Mouse (Mus musculus): Measurements from ENCODE around the gene Gatad2b. TPM values are rescaled to one million over a fixed set of nuclear protein-coding genes. Genes with fewer than 3 reads are reported as not detected.
A peak's percentile ranks its signal among the peaks of the same experiment; 100 is the strongest.

Gatad2b gene
- polyA plus RNA-seq, 1 experiment = 18.5 TPM

DNA sequence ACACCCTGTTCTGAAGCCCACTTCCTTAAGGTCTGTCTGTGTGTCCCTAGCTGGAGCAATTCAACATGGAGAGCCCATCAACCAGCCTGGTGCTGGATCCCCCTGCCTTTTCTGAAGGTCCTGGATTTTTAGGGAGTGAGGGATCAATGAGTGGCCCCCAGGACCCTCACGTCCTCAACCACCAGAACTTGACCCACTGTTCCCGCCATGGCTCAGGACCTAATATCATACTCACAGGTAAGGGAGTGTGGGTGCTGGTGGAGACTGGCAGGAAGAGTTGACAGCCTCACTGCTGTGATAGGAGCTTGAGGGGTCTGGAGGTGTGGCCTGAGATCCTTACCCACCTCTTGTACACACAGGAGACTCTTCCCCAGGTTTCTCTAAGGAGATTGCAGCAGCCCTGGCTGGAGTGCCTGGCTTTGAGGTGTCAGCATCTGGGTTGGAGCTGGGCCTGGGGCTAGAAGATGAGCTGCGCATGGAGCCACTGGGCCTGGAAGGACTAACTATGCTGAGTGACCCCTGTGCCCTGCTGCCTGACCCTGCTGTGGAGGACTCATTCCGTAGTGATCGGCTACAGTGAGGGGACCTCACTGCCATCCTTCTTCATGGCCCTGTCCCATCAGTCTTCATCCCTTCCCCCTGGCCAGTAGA is 29.7 kb upstream of the Gatad2b start:
- Histone ChIP-seq H3K27ac (ENCODE audit: insufficient read depth, low read depth, low read length) (no peak overlapping the region), H3K36me3 (ENCODE audit: control insufficient read depth, insufficient read depth, low read length) (no peaks in the 10 kb centered on the region), H3K4me3 (ENCODE audit: insufficient read depth, low read depth, low read length) (no peak overlapping the region), H3K27me3 (replicated peaks; ENCODE audit: control insufficient read depth, insufficient read depth, low read length) (no peaks in the 10 kb centered on the region), H3K4me1 (ENCODE audit: control insufficient read depth, insufficient read depth, low read length) (peaks cover 7% of the 10 kb centered on the region; the same call in 1 of the 2 replicates)
- DNase-seq = no peak
- no peak for TF ChIP-seq CTCF (conservative IDR thresholded peaks at IDR 0.05; ENCODE audit: insufficient read depth, insufficient read length, low read depth, low read length)
- no peak for TF ChIP-seq POLR2A (IDR thresholded peaks at IDR 0.05; ENCODE audit: low read depth, low read length)
- 91% methylated on average over 5 of the region's 5 CpGs for WGBS

DNA sequence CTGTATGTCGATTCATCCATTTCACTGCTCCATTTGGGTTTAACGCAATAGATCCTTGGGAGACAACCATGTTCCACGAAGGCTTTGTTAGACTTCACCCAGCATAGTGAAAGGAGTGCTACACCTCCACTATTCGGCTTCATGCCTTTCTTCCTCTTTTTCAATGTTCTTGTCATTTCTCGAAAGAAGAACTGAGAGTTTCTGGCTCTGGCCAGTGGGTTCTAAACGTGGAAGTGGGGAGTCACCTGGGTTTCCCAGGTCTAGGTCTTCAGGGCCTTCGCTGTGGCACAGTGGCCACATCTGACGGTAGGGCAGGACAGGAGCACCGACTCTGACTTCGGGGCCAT is 28.3 kb upstream of the Gatad2b start:
- 32% methylated on average over 10 of the region's 10 CpGs for WGBS
- H3K27ac ChIP-seq (ENCODE audit: insufficient read depth, low read depth, low read length) = peak overlapping the region; percentile 40; the same call in 1 of the 2 replicates
- DNase-seq = no peak
- TF ChIP-seq POLR2A (IDR thresholded peaks at IDR 0.05; ENCODE audit: low read depth, low read length) (no peak), CTCF (conservative IDR thresholded peaks at IDR 0.05; ENCODE audit: insufficient read depth, insufficient read length, low read depth, low read length) (no peak)
- peak overlapping the region; percentile 76; the same call in 1 of the 2 replicates for H3K4me3 ChIP-seq (ENCODE audit: insufficient read depth, low read depth, low read length)
- H3K4me1 ChIP-seq (ENCODE audit: control insufficient read depth, insufficient read depth, low read length) = peaks cover 7% of the 10 kb centered on the region; the same call in 1 of the 2 replicates
- no peaks in the 10 kb centered on the region for H3K36me3 ChIP-seq (ENCODE audit: control insufficient read depth, insufficient read depth, low read length)
- H3K27me3 ChIP-seq (replicated peaks; ENCODE audit: control insufficient read depth, insufficient read depth, low read length) = no peaks in the 10 kb centered on the region

DNA sequence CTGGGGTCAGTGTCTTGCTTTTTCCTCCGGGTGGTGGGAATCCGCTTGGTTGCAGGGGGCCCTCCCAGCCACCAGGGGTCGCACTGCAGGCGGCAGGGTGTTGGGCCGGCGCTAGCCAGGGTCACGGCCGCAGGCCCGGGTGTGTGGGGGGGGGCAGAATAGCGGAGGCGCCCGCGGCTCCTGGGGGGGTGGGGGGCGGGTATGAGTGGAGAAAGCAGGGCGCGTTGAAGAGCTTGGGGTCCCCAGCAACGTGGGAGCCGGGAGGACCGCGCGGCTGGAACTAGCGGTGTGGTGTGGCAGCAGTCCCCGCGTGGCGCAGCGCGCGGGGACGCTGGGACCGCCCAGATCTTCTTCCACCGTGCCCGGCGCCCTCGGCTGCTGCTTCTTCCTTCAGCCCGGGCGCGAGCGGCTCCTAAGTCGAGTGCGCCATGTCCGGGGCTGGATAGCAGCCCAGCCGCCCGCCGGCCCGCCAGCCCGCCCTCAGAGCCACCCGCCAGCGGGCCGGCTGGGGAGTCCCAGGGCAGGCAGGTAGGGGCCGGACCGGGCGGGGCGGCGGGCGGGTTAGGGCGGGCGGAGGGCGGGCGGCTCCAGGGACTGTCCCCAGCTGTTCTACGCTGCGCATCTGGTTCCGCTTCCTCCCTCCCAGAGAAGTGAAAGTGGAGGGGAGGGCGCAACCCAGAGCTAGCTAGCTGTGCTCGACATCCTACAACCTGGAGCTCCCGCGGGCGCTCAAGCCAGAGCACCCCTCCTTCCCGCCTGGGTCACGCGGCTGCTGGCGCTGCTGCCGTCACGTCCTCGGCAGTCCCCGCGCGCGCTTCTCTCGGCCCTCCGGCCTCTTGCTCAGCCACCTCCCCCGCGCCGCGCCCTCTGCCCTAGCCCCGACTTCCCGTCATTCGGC is 27.7 kb upstream of the Gatad2b start, which contains the start of gene Dennd4b:
Dennd4b (plus strand) TSS at position 152 of the 898 bp plus-strand sequence.
- Histone ChIP-seq H3K4me3 (ENCODE audit: insufficient read depth, low read depth, low read length) (peak within 1 kb of the TSS; percentile 76), H3K4me1 (ENCODE audit: control insufficient read depth, insufficient read depth, low read length) (peaks cover 7% of the 10 kb centered on the region; the same call in 1 of the 2 replicates), H3K27ac (ENCODE audit: insufficient read depth, low read depth, low read length) (peak within 1 kb of the TSS; percentile 95), H3K27me3 (replicated peaks; ENCODE audit: control insufficient read depth, insufficient read depth, low read length) (no peaks in the 10 kb centered on the region), H3K36me3 (ENCODE audit: control insufficient read depth, insufficient read depth, low read length) (no peaks in the 10 kb centered on the region)
- TF ChIP-seq CTCF (conservative IDR thresholded peaks at IDR 0.05; ENCODE audit: insufficient read depth, insufficient read length, low read depth, low read length) (peak; percentile 76), POLR2A (IDR thresholded peaks at IDR 0.05; ENCODE audit: low read depth, low read length) (peak; percentile 43)
- WGBS = under 1% methylated on average over 87 of the region's 87 CpGs
- peak; percentile 92 for DNase-seq

DNA sequence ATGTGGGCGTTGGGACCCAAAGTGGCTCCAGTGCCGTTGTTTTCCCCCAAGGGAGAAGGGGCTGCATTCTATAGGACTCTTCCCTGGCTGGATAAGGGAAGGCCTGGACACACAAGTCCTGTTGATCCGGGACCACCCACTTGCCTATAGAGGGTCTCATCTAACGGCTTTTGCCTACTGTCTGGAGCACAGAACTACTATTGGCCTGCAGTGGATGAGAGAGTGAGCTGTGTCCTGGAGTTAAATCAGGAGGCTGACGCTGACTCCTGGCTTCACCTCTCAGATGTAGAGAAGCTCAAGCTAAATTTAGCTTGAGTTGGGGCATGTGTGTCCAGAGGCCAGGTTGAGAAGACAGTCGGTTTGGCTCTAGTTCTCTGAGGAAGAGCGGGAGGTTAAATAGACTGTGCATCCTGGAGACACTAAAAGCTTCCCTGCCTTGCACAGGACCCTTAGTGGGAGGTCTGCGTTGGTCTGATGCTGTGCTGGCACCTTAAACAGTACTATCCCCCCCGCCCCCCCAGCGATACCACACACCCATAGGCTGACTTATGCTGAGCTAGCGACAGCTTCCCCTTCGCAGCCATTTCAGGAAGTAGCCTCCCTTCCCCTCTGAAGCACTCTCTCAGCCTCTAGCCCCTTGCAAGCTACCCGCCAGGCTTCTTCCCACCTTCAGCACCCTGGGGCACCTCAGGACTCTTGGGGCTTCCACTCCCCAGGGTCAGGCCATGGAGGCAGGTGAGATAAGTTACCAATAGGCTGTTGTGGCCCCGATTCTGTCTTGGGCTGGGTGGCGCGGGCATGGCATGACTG is 26.8 kb upstream of the Gatad2b start:
- WGBS = 27% methylated on average over 16 of the region's 16 CpGs

DNA sequence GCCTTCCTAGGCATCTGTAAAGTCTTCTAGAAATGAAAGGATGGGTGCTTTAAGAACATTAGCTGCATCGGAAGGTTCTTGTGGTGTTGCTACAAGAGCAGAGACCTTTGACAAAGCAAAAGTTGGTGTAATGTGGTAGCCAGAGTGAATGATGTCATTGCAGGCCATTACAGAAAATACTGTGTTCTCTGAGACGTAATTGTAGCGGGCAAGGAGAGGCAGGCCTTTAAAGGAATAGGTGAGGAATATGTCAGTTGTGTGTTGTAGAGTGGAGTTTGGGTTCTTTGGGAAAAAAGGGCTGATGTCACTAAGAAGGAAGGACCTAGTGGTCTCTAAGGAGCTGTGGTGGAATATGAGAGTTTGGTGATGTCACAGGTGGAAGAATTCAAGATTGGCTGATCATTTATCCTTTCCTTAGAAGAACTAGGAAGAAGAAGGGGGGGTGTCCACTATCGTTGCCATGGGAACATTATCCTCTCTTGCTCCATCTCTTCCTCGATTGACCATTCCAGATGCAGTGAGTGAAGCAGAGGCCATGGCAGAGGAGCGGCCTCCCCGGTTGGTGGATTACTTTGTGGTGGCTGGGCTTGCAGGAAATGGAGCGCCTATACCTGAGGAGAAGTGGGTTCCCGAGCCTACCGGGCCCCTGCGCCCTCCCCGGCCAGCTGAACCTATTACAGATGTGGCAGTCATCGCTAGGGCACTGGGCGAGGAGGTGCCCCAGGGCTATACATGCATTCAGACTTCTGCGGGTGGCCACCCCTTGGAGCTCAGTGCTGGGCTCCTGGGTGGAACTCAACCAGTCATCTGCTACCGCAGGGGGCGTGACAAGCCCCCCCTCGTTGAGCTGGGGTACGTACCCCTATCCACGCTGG is 25.8 kb upstream of the Gatad2b start:
- no peak overlapping the region for H3K4me3 ChIP-seq (ENCODE audit: insufficient read depth, low read depth, low read length)
- no peaks in the 10 kb centered on the region for H3K27me3 ChIP-seq (replicated peaks; ENCODE audit: control insufficient read depth, insufficient read depth, low read length)
- WGBS = 92% methylated on average over 20 of the region's 20 CpGs
- TF ChIP-seq CTCF (conservative IDR thresholded peaks at IDR 0.05; ENCODE audit: insufficient read depth, insufficient read length, low read depth, low read length) = no peak
- H3K27ac ChIP-seq (ENCODE audit: insufficient read depth, low read depth, low read length) = no peak overlapping the region
- H3K4me1 ChIP-seq (ENCODE audit: control insufficient read depth, insufficient read depth, low read length) = peaks cover 7% of the 10 kb centered on the region; the same call in 1 of the 2 replicates
- no peak for DNase-seq
- no peaks in the 10 kb centered on the region for H3K36me3 ChIP-seq (ENCODE audit: control insufficient read depth, insufficient read depth, low read length)

More for the DNA sequence above, 26.8 kb upstream of the Gatad2b start:
- Histone ChIP-seq H3K4me1 (ENCODE audit: control insufficient read depth, insufficient read depth, low read length) (peaks cover 7% of the 10 kb centered on the region; the same call in 1 of the 2 replicates), H3K27ac (ENCODE audit: insufficient read depth, low read depth, low read length) (peak overlapping the region; percentile 95), H3K4me3 (ENCODE audit: insufficient read depth, low read depth, low read length) (peak overlapping the region; percentile 76), H3K27me3 (replicated peaks; ENCODE audit: control insufficient read depth, insufficient read depth, low read length) (no peaks in the 10 kb centered on the region), H3K36me3 (ENCODE audit: control insufficient read depth, insufficient read depth, low read length) (no peaks in the 10 kb centered on the region)
- no peak for DNase-seq
- no peak for TF ChIP-seq POLR2A (IDR thresholded peaks at IDR 0.05; ENCODE audit: low read depth, low read length)

DNA sequence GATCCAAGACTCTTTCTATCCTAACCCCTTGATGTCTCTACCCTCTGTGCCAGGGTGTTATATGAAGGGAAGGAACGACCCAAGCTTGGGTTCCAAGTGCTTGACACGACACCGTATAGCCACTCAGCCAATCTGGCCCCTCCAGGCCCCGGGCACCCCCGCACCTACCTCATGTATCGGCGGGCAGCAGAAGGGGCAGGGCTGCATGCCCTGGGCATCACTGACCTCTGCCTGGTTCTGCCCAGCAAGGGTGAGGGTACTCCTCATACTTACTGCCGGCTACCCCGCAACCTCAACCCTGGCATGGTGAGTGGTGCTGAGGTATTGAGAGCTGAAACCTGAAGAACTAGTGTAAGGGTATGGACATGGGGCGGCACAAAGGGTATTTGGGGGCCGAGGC is 24.8 kb upstream of the Gatad2b start:
- Histone ChIP-seq H3K4me1 (ENCODE audit: control insufficient read depth, insufficient read depth, low read length) (peaks cover 7% of the 10 kb centered on the region; the same call in 1 of the 2 replicates), H3K4me3 (ENCODE audit: insufficient read depth, low read depth, low read length) (no peak overlapping the region), H3K36me3 (ENCODE audit: control insufficient read depth, insufficient read depth, low read length) (no peaks in the 10 kb centered on the region), H3K27ac (ENCODE audit: insufficient read depth, low read depth, low read length) (no peak overlapping the region), H3K27me3 (replicated peaks; ENCODE audit: control insufficient read depth, insufficient read depth, low read length) (no peaks in the 10 kb centered on the region)
- no peak for DNase-seq
- TF ChIP-seq CTCF (conservative IDR thresholded peaks at IDR 0.05; ENCODE audit: insufficient read depth, insufficient read length, low read depth, low read length) (no peak), POLR2A (IDR thresholded peaks at IDR 0.05; ENCODE audit: low read depth, low read length) (no peak)
- 97% methylated on average over 11 of the region's 11 CpGs for WGBS

All from kidney, adult 2 months (tissue).